8 mouse cellular contexts compared by ENCODE assay signal in genomic region chr10:85871698-85872478, GRCm38 (mm10). TPM values are rescaled to one million over a fixed set of nuclear protein-coding genes. Genes with fewer than 3 reads are reported as not detected.
A peak's percentile ranks its signal among the peaks of the same experiment; 100 is the strongest.
DNase-seq lines count a peak whose midpoint lies in the region; ATAC-seq and TF ChIP-seq lines count a peak whose summit lies in the region.

No protein-coding gene starts in this region.

- H3K9ac ChIP-seq in kidney, embryonic 14.5 days (ENCODE audit: low read depth, low read length), result peak overlapping the region; percentile 86
- peak overlapping the region; percentile 85 for H3K9ac ChIP-seq in limb, embryonic 15.5 days

- WGBS in kidney, embryonic 14.5 days, result under 1% methylated on average over 55 of the region's 55 CpGs
- WGBS in limb, embryonic 15.5 days, result under 1% methylated on average over 54 of the region's 55 CpGs

- H3K9me3 ChIP-seq in kidney, embryonic 14.5 days (ENCODE audit: control insufficient read depth, low read length), result no peaks in the 10 kb centered on the region
- no peaks in the 10 kb centered on the region for H3K9me3 ChIP-seq in limb, embryonic 15.5 days

- peaks cover 27% of the 10 kb centered on the region for H3K36me3 ChIP-seq in kidney, embryonic 14.5 days (ENCODE audit: control insufficient read depth, insufficient read depth, low read length)
- peaks cover 29% of the 10 kb centered on the region for H3K36me3 ChIP-seq in limb, embryonic 15.5 days

- ATAC-seq in kidney, embryonic 14.5 days (ENCODE audit: low FRiP score, low TSS enrichment), result peak; percentile 97
- ATAC-seq in limb, embryonic 15.5 days (ENCODE audit: insufficient number of reproducible peaks, low FRiP score, low TSS enrichment, low read depth), result peak; percentile 90

- TF ChIP-seq CTCF in bone marrow macrophage, adult 2 months (IDR thresholded peaks at IDR 0.05; ENCODE audit: low read depth, low read length), result no peak
- TF ChIP-seq CTCF in embryonic fibroblast, embryonic 13.5 days (IDR thresholded peaks at IDR 0.05; ENCODE audit: borderline replicate concordance, insufficient read depth, low read length), result no peak

- TF ChIP-seq POLR2A in bone marrow macrophage, adult 2 months (IDR thresholded peaks at IDR 0.05; ENCODE audit: borderline replicate concordance, low read depth, low read length), result no peak
- TF ChIP-seq POLR2A in embryonic fibroblast, embryonic 13.5 days (IDR thresholded peaks at IDR 0.05; ENCODE audit: low read depth, low read length), result peak; percentile 55

- peak overlapping the region; percentile 3 for H3K27ac ChIP-seq in bone marrow macrophage, adult 2 months (ENCODE audit: insufficient read depth, low read depth, low read length)
- H3K27ac ChIP-seq in embryonic fibroblast, embryonic 13.5 days (ENCODE audit: insufficient read depth, low read length), result no peak overlapping the region
- H3K27ac ChIP-seq in kidney, embryonic 14.5 days (ENCODE audit: low read depth, low read length), result peak overlapping the region; percentile 67
- H3K27ac ChIP-seq in limb, embryonic 15.5 days, result peak overlapping the region; percentile 73

- no peaks in the 10 kb centered on the region for H3K27me3 ChIP-seq in kidney, embryonic 14.5 days (ENCODE audit: control insufficient read depth, insufficient read depth, low read length)
- no peaks in the 10 kb centered on the region for H3K27me3 ChIP-seq in limb, embryonic 15.5 days

- DNase-seq in A20 (ENCODE audit: low read depth, low spot score), result peak; percentile 93
- DNase-seq in heart, adult 9 months (ENCODE audit: low spot score in 2 of 2), result peak; percentile 87 to 90
- peak; percentile 58 to 76 for DNase-seq in monocyte, adult 2 months (ENCODE audit: low read depth in 1 of 2, low spot score in 2 of 2)
- DNase-seq in spleen, postnatal 36 days (ENCODE audit: low spot score in 2 of 2), result peak; percentile 83 to 87

- peaks cover 23% of the 10 kb centered on the region for H3K4me1 ChIP-seq in bone marrow macrophage, adult 2 months (ENCODE audit: control insufficient read depth, insufficient read depth, low read length)
- peaks cover 8% of the 10 kb centered on the region; the same call in 1 of the 2 replicates for H3K4me1 ChIP-seq in embryonic fibroblast, embryonic 13.5 days (ENCODE audit: control insufficient read depth, insufficient read depth, low read length)
- H3K4me1 ChIP-seq in kidney, embryonic 14.5 days (ENCODE audit: control insufficient read depth, insufficient read depth, low read length), result peaks cover 7% of the 10 kb centered on the region
- peaks cover 10% of the 10 kb centered on the region for H3K4me1 ChIP-seq in limb, embryonic 15.5 days

- peak overlapping the region; percentile 80 for H3K4me3 ChIP-seq in bone marrow macrophage, adult 2 months (ENCODE audit: insufficient read depth, low read length)
- H3K4me3 ChIP-seq in embryonic fibroblast, embryonic 13.5 days (ENCODE audit: insufficient read depth, low read length), result peak overlapping the region; percentile 83
- H3K4me3 ChIP-seq in kidney, embryonic 14.5 days (ENCODE audit: low read length), result peak overlapping the region; percentile 99
- H3K4me3 ChIP-seq in limb, embryonic 15.5 days, result peak overlapping the region; percentile 95

- H3K4me2 ChIP-seq in kidney, embryonic 14.5 days (replicated peaks; ENCODE audit: low read depth, low read length), result peak overlapping the region; percentile 88
- H3K4me2 ChIP-seq in limb, embryonic 15.5 days, result peak overlapping the region; percentile 71

RNA-seq across cellular contexts. Expression of gene Pwp1, which starts 42.6 kb away (rescaled TPM):
- polyA plus RNA-seq in bone marrow macrophage, adult 2 months (2012; ENCODE audit: insufficient read depth, insufficient read length, missing spikeins), result 14.9 and 15.2 TPM in 2 replicates
- polyA plus RNA-seq in embryonic fibroblast, embryonic 13.5 days (2011; ENCODE audit: insufficient read length, low read depth, missing spikeins), result 39.7 and 51.3 TPM in 2 replicates
- polyA plus RNA-seq in kidney, embryonic 14.5 days (2014; fragmentation: Nextera tagmentation; extraction: Ambion mirVana), result 76.1 and 90.5 TPM in 2 replicates
- 65.5 and 68.7 TPM in 2 replicates for polyA plus RNA-seq in limb, embryonic 15.5 days (2015; fragmentation: Nextera tagmentation; extraction: Ambion mirVana)

RNA-seq across cellular contexts. Expression of gene Prdm4, which starts 45.1 kb away (rescaled TPM):
- 13.9 and 14.2 TPM in 2 replicates for polyA plus RNA-seq in bone marrow macrophage, adult 2 months (2012; ENCODE audit: insufficient read depth, insufficient read length, missing spikeins)
- polyA plus RNA-seq in embryonic fibroblast, embryonic 13.5 days (2011; ENCODE audit: insufficient read length, low read depth, missing spikeins), result 34.2 and 34.8 TPM in 2 replicates
- polyA plus RNA-seq in kidney, embryonic 14.5 days (2014; fragmentation: Nextera tagmentation; extraction: Ambion mirVana), result 15.7 and 29.0 TPM in 2 replicates
- polyA plus RNA-seq in limb, embryonic 15.5 days (2015; fragmentation: Nextera tagmentation; extraction: Ambion mirVana), result 11.8 and 15.3 TPM in 2 replicates

RNA-seq across cellular contexts. Expression of gene Ascl4, which starts 55.6 kb away (rescaled TPM):
- not detected in 2 replicates for polyA plus RNA-seq in bone marrow macrophage, adult 2 months (2012; ENCODE audit: insufficient read depth, insufficient read length, missing spikeins)
- polyA plus RNA-seq in embryonic fibroblast, embryonic 13.5 days (2011; ENCODE audit: insufficient read length, low read depth, missing spikeins), result not detected in 2 replicates
- polyA plus RNA-seq in kidney, embryonic 14.5 days (2014; fragmentation: Nextera tagmentation; extraction: Ambion mirVana), result 1.3 and 1.5 TPM in 2 replicates
- 1.4 and 1.6 TPM in 2 replicates for polyA plus RNA-seq in limb, embryonic 15.5 days (2015; fragmentation: Nextera tagmentation; extraction: Ambion mirVana)
